Mouse (Mus musculus) liver, adult 2 months (tissue): ENCODE data around the gene Golga7b.

Experiments used
- CTCF ChIP-seq: fragments of 200-500 bp; IDR thresholded peaks from 2 replicates; pipeline ENCODE4 v1.5.1; 2011; ENCODE audit warnings: low read depth, low read length, control low read depth
- POLR2A ChIP-seq: fragments of 200-500 bp; IDR thresholded peaks from 2 replicates; pipeline ENCODE4 v1.6.1; 2011; ENCODE audit warnings: low read length, control low read depth; ENCODE audit not compliant: insufficient read depth; ENCODE audit errors: extremely low read depth

- TF ChIP-seq CTCF (no peak), POLR2A (no peak)
These were observed 16.4 kb upstream of the Golga7b start for GRCm38 (mm10) chr19:42230986-42231385.
